Mouse (Mus musculus): ENCODE data around the gene Pias4. TPM values are rescaled to one million over a fixed set of nuclear protein-coding genes. Genes with fewer than 3 reads are reported as not detected.
A peak's percentile ranks its signal among the peaks of the same experiment; 100 is the strongest.

Gene Pias4
- total and polyA plus RNA-seq, 3 experiments = 21.0 to 40.4 TPM; not detected in 1

DNA sequence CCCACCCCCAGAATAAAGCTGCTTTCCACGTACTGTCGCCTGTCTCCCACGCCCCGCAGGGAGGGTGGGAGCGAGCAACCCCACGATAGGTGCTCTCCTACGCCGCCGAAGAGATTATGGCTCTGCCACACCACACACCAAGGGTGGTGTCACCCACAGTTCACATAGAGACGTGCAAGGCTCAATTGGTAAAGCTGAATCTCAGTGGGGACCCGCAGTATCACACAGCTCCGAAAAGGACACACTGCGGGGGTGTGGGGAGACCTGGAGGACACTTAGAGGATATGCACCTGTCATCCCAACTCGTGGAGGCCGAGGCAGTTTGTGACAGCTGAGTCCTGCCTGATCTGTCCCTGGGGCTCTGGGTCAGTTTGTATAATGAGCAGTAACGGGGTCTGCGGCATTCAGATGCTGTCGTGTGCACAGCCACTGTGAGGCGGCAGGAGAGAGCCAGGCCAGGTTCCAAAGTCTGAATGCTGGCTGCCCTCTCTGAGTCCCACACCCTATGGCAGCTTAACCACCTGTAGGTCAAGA lies 25.3 kb upstream of the Pias4 start:
- peaks cover 0 to 14% of the 10 kb centered on the region in 2 experiments; a peak in 2 of 4 replicates for H3K4me1 ChIP-seq (ENCODE audit: control insufficient read depth in 1 of 2, insufficient read depth in 2 of 2, low read length in 2 of 2)
- no peaks in the 10 kb centered on the region for H3K27me3 ChIP-seq (ENCODE audit: control insufficient read depth in 1 of 2, insufficient read depth in 2 of 2, low read length in 2 of 2)

DNA sequence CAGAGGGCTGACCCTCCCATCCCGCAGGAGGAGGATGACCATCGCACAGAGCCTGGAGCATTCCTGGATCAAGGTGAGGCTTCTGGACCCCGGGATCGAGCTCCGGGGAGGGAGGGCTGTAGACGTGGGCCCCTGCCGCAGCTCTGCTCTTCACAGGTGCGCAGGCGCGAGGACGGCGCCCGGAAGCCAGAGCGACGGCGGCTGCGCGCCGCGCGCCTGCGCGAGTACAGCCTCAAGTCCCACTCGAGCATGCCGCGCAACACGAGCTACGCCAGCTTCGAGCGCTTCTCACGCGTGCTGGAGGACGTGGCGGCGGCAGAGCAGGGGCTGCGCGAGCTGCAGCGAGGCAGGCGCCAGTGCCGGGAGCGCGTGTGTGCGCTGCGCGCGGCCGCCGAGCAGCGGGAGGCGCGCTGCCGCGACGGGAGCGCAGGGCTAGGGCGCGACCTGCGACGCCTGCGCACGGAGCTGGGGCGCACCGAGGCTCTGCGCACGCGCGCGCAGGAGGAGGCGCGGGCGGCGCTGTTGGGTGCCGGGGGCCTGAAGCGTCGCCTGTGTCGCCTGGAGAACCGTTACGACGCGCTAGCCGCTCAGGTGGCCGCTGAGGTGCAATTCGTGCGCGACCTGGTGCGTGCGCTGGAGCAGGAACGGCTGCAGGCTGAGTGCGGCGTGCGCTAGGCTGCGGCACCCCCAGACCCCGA lies 24.7 kb upstream of the Pias4 start:
- DNase-seq (ENCODE audit: low read depth, low spot score) = peak; percentile 92
- no peaks in the 10 kb centered on the region for H3K27me3 ChIP-seq (ENCODE audit: control insufficient read depth in 1 of 2, insufficient read depth in 2 of 2, low read length in 2 of 2)
- peaks cover 3% of the 10 kb centered on the region; the same call in 1 of the 2 replicates for H3K79me2 ChIP-seq (ENCODE audit: control insufficient read depth, insufficient read depth, low read length, poor library complexity)
- H3K9me3 ChIP-seq (replicated peaks; ENCODE audit: insufficient read depth, low read length) = no peaks in the 10 kb centered on the region
- peak overlapping the region; percentile 82 for H3K27ac ChIP-seq (ENCODE audit: control insufficient read depth, low read depth, low read length)
- peaks cover 0 to 14% of the 10 kb centered on the region in 2 experiments; a peak in 2 of 4 replicates for H3K4me1 ChIP-seq (ENCODE audit: control insufficient read depth in 1 of 2, insufficient read depth in 2 of 2, low read length in 2 of 2)
- peak overlapping the region; percentile 46 to 62 for H3K4me3 ChIP-seq (ENCODE audit: control insufficient read depth in 1 of 2, insufficient read depth in 1 of 2, low read depth in 2 of 2, low read length in 2 of 2)
- no peaks in the 10 kb centered on the region for H3K36me3 ChIP-seq (ENCODE audit: control insufficient read depth in 1 of 2, insufficient read depth in 2 of 2, low read length in 2 of 2)
- peak overlapping the region; percentile 93 for H3K9ac ChIP-seq (ENCODE audit: control insufficient read depth, low read depth, low read length, poor library complexity, severe bottlenecking)
- TF ChIP-seq POLR2AphosphoS5 (IDR thresholded peaks at IDR 0.05; ENCODE audit: borderline replicate concordance, low read depth, low read length) (no peak), ZMIZ1 (IDR thresholded peaks at IDR 0.05; ENCODE audit: low read depth, low read length) (peak; percentile 79), JUND (IDR thresholded peaks at IDR 0.05; ENCODE audit: low read depth, low read length) (no peak), ELF1 (IDR thresholded peaks at IDR 0.05; ENCODE audit: low read depth, low read length) (peak; percentile 88), RAD21 (IDR thresholded peaks at IDR 0.05; ENCODE audit: low read depth, low read length) (no peak), POLR2AphosphoS2 (IDR thresholded peaks at IDR 0.05; ENCODE audit: low read length) (peak; percentile 89), USF2 (IDR thresholded peaks at IDR 0.05; ENCODE audit: borderline replicate concordance in 1 of 2, insufficient read depth in 1 of 2, low read depth in 1 of 2, low read length in 2 of 2) (no peak), POLR2A (IDR thresholded peaks at IDR 0.05; ENCODE audit: control insufficient read depth in 1 of 2, insufficient read depth in 1 of 2, low read depth in 1 of 2, low read length in 2 of 2, poor library complexity in 1 of 2) (peak; percentile 81 to 92), ZNF384 (IDR thresholded peaks at IDR 0.05; ENCODE audit: low read depth, low read length) (no peak), NRF1 (IDR thresholded peaks at IDR 0.05; ENCODE audit: insufficient read depth, low read depth, low read length, poor library complexity, severe bottlenecking) (peak; percentile 81), MAX (IDR thresholded peaks at IDR 0.05; ENCODE audit: low read length) (peak; percentile 88), NELFE (IDR thresholded peaks at IDR 0.05; ENCODE audit: low read depth, low read length) (peak; percentile 85), TAL1 (IDR thresholded peaks at IDR 0.05; ENCODE audit: low read length) (no peak), USF1 (IDR thresholded peaks at IDR 0.05; ENCODE audit: low read depth, low read length) (peak; percentile 38; the same call in 1 of the 2 replicates), EP300 (IDR thresholded peaks at IDR 0.05; ENCODE audit: low read depth in 1 of 2, low read length in 2 of 2) (no peak), UBTF (IDR thresholded peaks at IDR 0.05; ENCODE audit: borderline replicate concordance, insufficient read depth, low read depth, low read length) (no peak), CHD2 (IDR thresholded peaks at IDR 0.05; ENCODE audit: low read length) (no peak), E2F4 (IDR thresholded peaks at IDR 0.05; ENCODE audit: borderline replicate concordance, low read depth, low read length) (no peak), ETS1 (IDR thresholded peaks at IDR 0.05; ENCODE audit: low read depth, low read length) (no peak), ZC3H11A (IDR thresholded peaks at IDR 0.05; ENCODE audit: low read depth, low read length) (no peak), MEF2A (IDR thresholded peaks at IDR 0.05; ENCODE audit: extremely low read depth, insufficient replicate concordance, low read depth, low read length, poor library complexity, severe bottlenecking) (no peak), MYB (IDR thresholded peaks at IDR 0.05; ENCODE audit: low read depth, low read length) (peak; percentile 70), RCOR1 (IDR thresholded peaks at IDR 0.05; ENCODE audit: low read depth, low read length) (no peak), KAT2A (conservative IDR thresholded peaks at IDR 0.05; ENCODE audit: low read depth, low read length) (no peak), TCF12 (IDR thresholded peaks at IDR 0.05; ENCODE audit: low read depth, low read length) (peak; percentile 26), GABPA (IDR thresholded peaks at IDR 0.05; ENCODE audit: low read depth, low read length) (no peak), GATA1 (IDR thresholded peaks at IDR 0.05; ENCODE audit: low read depth, low read length) (no peak), ZKSCAN1 (IDR thresholded peaks at IDR 0.05; ENCODE audit: low read depth, low read length) (no peak)

More for the DNA sequence above, 25.3 kb upstream of the Pias4 start:
- DNase-seq (ENCODE audit: low read depth, low spot score) = no peak
- Histone ChIP-seq H3K79me2 (ENCODE audit: control insufficient read depth, insufficient read depth, low read length, poor library complexity) (peaks cover 3% of the 10 kb centered on the region; the same call in 1 of the 2 replicates), H3K9ac (ENCODE audit: control insufficient read depth, low read depth, low read length, poor library complexity, severe bottlenecking) (peak overlapping the region; percentile 59), H3K4me3 (ENCODE audit: control insufficient read depth in 1 of 2, insufficient read depth in 1 of 2, low read depth in 2 of 2, low read length in 2 of 2) (peak overlapping the region; percentile 40 to 43), H3K27ac (ENCODE audit: control insufficient read depth, low read depth, low read length) (peak overlapping the region; percentile 14), H3K9me3 (replicated peaks; ENCODE audit: insufficient read depth, low read length) (no peaks in the 10 kb centered on the region), H3K36me3 (ENCODE audit: control insufficient read depth in 1 of 2, insufficient read depth in 2 of 2, low read length in 2 of 2) (no peaks in the 10 kb centered on the region)
- TF ChIP-seq POLR2AphosphoS2 (IDR thresholded peaks at IDR 0.05; ENCODE audit: low read length) (peak; percentile 79), UBTF (IDR thresholded peaks at IDR 0.05; ENCODE audit: borderline replicate concordance, insufficient read depth, low read depth, low read length) (no peak), ZMIZ1 (IDR thresholded peaks at IDR 0.05; ENCODE audit: low read depth, low read length) (peak; percentile 2; the same call in 1 of the 2 replicates)

Data from MEL (cell line).